Mouse (Mus musculus) MEL (cell line): Measurements from ENCODE around the gene Rnf220. TPM values are rescaled to one million over a fixed set of nuclear protein-coding genes. Genes with fewer than 3 reads are reported as not detected.

ENCODE experiments used
- DNase-seq: peaks from one replicate; pipeline ENCODE4 v3.0.0; 2011; ENCODE audit warnings: low read depth, low spot score
- H3K27ac ChIP-seq: 2 replicates; pipeline ENCODE4 v1.5.1; 2012; ENCODE audit warnings: low read depth, mild to moderate bottlenecking, control low read depth, low read length, moderate library complexity; ENCODE audit not compliant: control insufficient read depth
- H3K27me3 ChIP-seq, 2 experiments: fragments of 150-350 bp in 1 of 2; sonication (generic) in 1 of 2; 2 replicates each; pipeline ENCODE4 v1.6.1; 2012; ENCODE audit warnings: low read length in 2 of 2, mild to moderate bottlenecking in 2 of 2, improper control_type of control experiment in 1 of 2, moderate library complexity in 1 of 2; ENCODE audit not compliant: insufficient read depth in 2 of 2, control insufficient read depth in 1 of 2
- H3K36me3 ChIP-seq, 2 experiments: 2 replicates each; pipeline ENCODE4 v1.6.1; 2012 to 2014; ENCODE audit warnings: low read length in 2 of 2, improper control_type of control experiment in 1 of 2, inconsistent platforms in 1 of 2, mild to moderate bottlenecking in 1 of 2; ENCODE audit not compliant: insufficient read depth in 2 of 2, control insufficient read depth in 1 of 2
- H3K4me1 ChIP-seq, 2 experiments: fragments of 150-350 bp in 1 of 2; sonication (generic) in 1 of 2; 2 replicates each; pipeline ENCODE4 v1.6.1; 2012; ENCODE audit warnings: low read length in 2 of 2, improper control_type of control experiment in 1 of 2, mild to moderate bottlenecking in 1 of 2; ENCODE audit not compliant: insufficient read depth in 2 of 2, control insufficient read depth in 1 of 2
- H3K4me3 ChIP-seq, 2 experiments: fragments of 150-350 bp in 1 of 2; sonication (generic) in 1 of 2; 2 replicates each; pipeline ENCODE4 v1.5.1; 2012; ENCODE audit warnings: low read depth in 2 of 2, low read length in 2 of 2, mild to moderate bottlenecking in 2 of 2, moderate library complexity in 2 of 2, control low read depth in 1 of 2, improper control_type of control experiment in 1 of 2; ENCODE audit not compliant: control insufficient read depth in 1 of 2, insufficient read depth in 1 of 2
- H3K79me2 ChIP-seq: 2 replicates; pipeline ENCODE4 v1.6.1; 2012; ENCODE audit warnings: mild to moderate bottlenecking, low read length, moderate library complexity; ENCODE audit not compliant: control insufficient read depth, poor library complexity, insufficient read depth
- H3K9ac ChIP-seq: 2 replicates; pipeline ENCODE4 v1.6.1; 2012; ENCODE audit warnings: low read depth, mild to moderate bottlenecking, control low read depth, low read length, moderate library complexity; ENCODE audit not compliant: control insufficient read depth, poor library complexity, severe bottlenecking
- H3K9me3 ChIP-seq: fragments of 150-350 bp; sonication (generic); replicated peaks from 2 replicates; pipeline ENCODE4 v1.6.1; 2012; ENCODE audit warnings: mild to moderate bottlenecking, low read length, improper control_type of control experiment, moderate library complexity; ENCODE audit not compliant: insufficient read depth
- ELF1 ChIP-seq: IDR thresholded peaks from 2 replicates; pipeline ENCODE4 v1.6.1; 2014; ENCODE audit warnings: low read depth, mild to moderate bottlenecking, inconsistent platforms, low read length, improper control_type of control experiment, moderate library complexity
- HCFC1 ChIP-seq: IDR thresholded peaks from 2 replicates; pipeline ENCODE4 v1.6.1; 2012; ENCODE audit warnings: low read depth, mild to moderate bottlenecking, inconsistent platforms, low read length, improper control_type of control experiment, moderate library complexity
- MAFK ChIP-seq: IDR thresholded peaks from 2 replicates; pipeline ENCODE4 v1.6.1; 2011; ENCODE audit warnings: low read depth, mild to moderate bottlenecking, low read length, improper control_type of control experiment, borderline replicate concordance
- MAZ ChIP-seq: IDR thresholded peaks from 2 replicates; pipeline ENCODE4 v1.6.1; 2012; ENCODE audit warnings: low read depth, mild to moderate bottlenecking, inconsistent platforms, low read length, improper control_type of control experiment
- MEF2A ChIP-seq: IDR thresholded peaks from 2 replicates; pipeline ENCODE4 v1.6.1; 2014; ENCODE audit warnings: low read depth, mild to moderate bottlenecking, inconsistent platforms, low read length, improper control_type of control experiment; ENCODE audit not compliant: poor library complexity, insufficient replicate concordance, severe bottlenecking; ENCODE audit errors: extremely low read depth
- MXI1 ChIP-seq: IDR thresholded peaks from 2 replicates; pipeline ENCODE4 v1.6.1; 2011; ENCODE audit warnings: mild to moderate bottlenecking, low read depth, low read length, improper control_type of control experiment
- MYC ChIP-seq: IDR thresholded peaks from 2 replicates; pipeline ENCODE4 v1.6.1; 2011; ENCODE audit warnings: low read depth, mild to moderate bottlenecking, low read length, improper control_type of control experiment, moderate library complexity
- NRF1 ChIP-seq: IDR thresholded peaks from 2 replicates; pipeline ENCODE4 v1.6.1; 2014; ENCODE audit warnings: low read depth, mild to moderate bottlenecking, inconsistent platforms, low read length, improper control_type of control experiment, moderate library complexity; ENCODE audit not compliant: poor library complexity, insufficient read depth, severe bottlenecking
- POLR2AphosphoS5 ChIP-seq: IDR thresholded peaks from 2 replicates; pipeline ENCODE4 v1.6.1; 2012; ENCODE audit warnings: low read depth, borderline replicate concordance, mild to moderate bottlenecking, inconsistent platforms, low read length, moderate library complexity, mixed read lengths
- RCOR1 ChIP-seq: IDR thresholded peaks from 2 replicates; pipeline ENCODE4 v1.6.1; 2012; ENCODE audit warnings: low read depth, mild to moderate bottlenecking, inconsistent platforms, low read length, improper control_type of control experiment
- SMC3 ChIP-seq: IDR thresholded peaks from 2 replicates; pipeline ENCODE4 v1.6.1; 2011; ENCODE audit warnings: low read depth, low read length, improper control_type of control experiment
- TAL1 ChIP-seq: IDR thresholded peaks from 2 replicates; pipeline ENCODE4 v1.6.1; 2012; ENCODE audit warnings: mild to moderate bottlenecking, inconsistent platforms, low read length, moderate library complexity, mixed read lengths
- TBP ChIP-seq: IDR thresholded peaks from 2 replicates; pipeline ENCODE4 v1.8.0; 2011; ENCODE audit warnings: low read depth, low read length, improper control_type of control experiment
- UBTF ChIP-seq: IDR thresholded peaks from 2 replicates; pipeline ENCODE4 v1.6.1; 2012; ENCODE audit warnings: low read depth, mild to moderate bottlenecking, inconsistent platforms, low read length, improper control_type of control experiment, moderate library complexity, borderline replicate concordance; ENCODE audit not compliant: insufficient read depth
- USF1 ChIP-seq: IDR thresholded peaks from 2 replicates; pipeline ENCODE4 v1.6.1; 2014; ENCODE audit warnings: low read depth, mild to moderate bottlenecking, inconsistent platforms, low read length, improper control_type of control experiment, moderate library complexity
- USF2 ChIP-seq, 2 experiments: IDR thresholded peaks; 2 replicates each; pipeline ENCODE4 v1.6.1; 2011 to 2012; ENCODE audit warnings: improper control_type of control experiment in 2 of 2, low read length in 2 of 2, borderline replicate concordance in 1 of 2, inconsistent platforms in 1 of 2, low read depth in 1 of 2, mild to moderate bottlenecking in 1 of 2; ENCODE audit not compliant: insufficient read depth in 1 of 2
- ZKSCAN1 ChIP-seq: IDR thresholded peaks from 2 replicates; pipeline ENCODE4 v1.6.1; 2012; ENCODE audit warnings: low read depth, mild to moderate bottlenecking, inconsistent platforms, low read length, improper control_type of control experiment, moderate library complexity
- ZNF384 ChIP-seq: IDR thresholded peaks from 2 replicates; pipeline ENCODE4 v1.6.1; 2012; ENCODE audit warnings: low read depth, mild to moderate bottlenecking, inconsistent platforms, low read length, improper control_type of control experiment
- polyA plus RNA-seq, 2 experiments: library from polyadenylated mRNA; stranded (reverse) in 1 of 2; unstranded in 1 of 2; fragments of >175 nt in 1 of 2; fragments of >200 nt in 1 of 2; gene quantifications; 2 replicates each; pipeline versions ENCODE4 v1.2.1 to v1.2.4; 2012; ENCODE audit warnings: low replicate concordance in 2 of 2, low read depth in 1 of 2; ENCODE audit not compliant: insufficient read length in 2 of 2, insufficient read depth in 1 of 2, missing spikeins in 1 of 2
- total RNA-seq: library from RNA; depleted of rRNA; stranded (reverse); fragments of 300-350 nt; gene quantifications from 2 replicates; pipeline ENCODE4 v1.2.3, GENCODE M21; 2012

The Rnf220 gene
- total and polyA plus RNA-seq, 3 experiments, result 121 to 201 TPM; not detected in 1

DNA sequence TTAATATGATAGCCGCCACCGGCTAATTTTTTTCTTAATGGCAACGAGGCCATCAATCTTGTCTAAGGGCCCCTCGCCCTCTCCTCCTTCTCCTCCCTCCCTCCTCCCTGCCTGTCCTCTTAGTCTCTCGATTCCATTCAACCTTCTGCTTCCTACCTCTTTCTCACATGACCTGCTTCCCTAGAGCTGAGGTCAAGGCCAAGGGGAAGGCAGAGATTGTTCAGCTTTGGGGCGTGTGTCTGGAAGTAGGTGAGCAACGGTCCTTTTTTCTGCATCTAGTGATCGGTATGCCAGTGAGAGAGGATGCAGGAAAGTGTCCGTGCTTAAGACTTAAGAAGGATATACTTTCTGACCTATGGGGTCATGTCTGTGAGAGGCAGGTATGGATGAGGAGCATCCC lies 199.0 kb downstream of the Rnf220 start:
- H3K27ac ChIP-seq, result no peak overlapping the region
- peaks cover under 1 to 5% of the 10 kb centered on the region in 2 experiments; a peak in 3 of 4 replicates for H3K27me3 ChIP-seq
- no peak overlapping the region for H3K4me3 ChIP-seq
- no peaks in the 10 kb centered on the region for H3K36me3 ChIP-seq
- no peak overlapping the region for H3K9ac ChIP-seq
- no peaks in the 10 kb centered on the region for H3K79me2 ChIP-seq
- DNase-seq, result no peak
- H3K4me1 ChIP-seq, result no peaks in the 10 kb centered on the region
- TF ChIP-seq MYC (no peak), ELF1 (no peak), ZNF384 (no peak), HCFC1 (no peak)
- TF ChIP-seq, all 39 proteins: peak for 0
- H3K9me3 ChIP-seq, result no peaks in the 10 kb centered on the region

GRCm38 (mm10) chr4:117296849-117297593 lies 199.8 kb downstream of the Rnf220 start:
- H3K9ac ChIP-seq, result no peak overlapping the region
- H3K27ac ChIP-seq, result no peak overlapping the region
- H3K27me3 ChIP-seq, result peaks cover 0 to 5% of the 10 kb centered on the region in 2 experiments; a peak in 3 of 4 replicates
- H3K4me3 ChIP-seq, result no peak overlapping the region
- no peaks in the 10 kb centered on the region for H3K4me1 ChIP-seq
- TF ChIP-seq UBTF (no peak), NRF1 (no peak), TBP (no peak), POLR2AphosphoS5 (no peak), SMC3 (no peak), ELF1 (no peak), USF2 (IDR thresholded peaks at IDR 0.05; ENCODE audit: borderline replicate concordance in 1 of 2, insufficient read depth in 1 of 2, low read depth in 1 of 2, low read length in 2 of 2) (no peak), MEF2A (no peak), USF1 (no peak), ZKSCAN1 (no peak), MXI1 (no peak), MAZ (no peak), MAFK (no peak), HCFC1 (no peak), RCOR1 (no peak), TAL1 (no peak)
- TF ChIP-seq, all 39 proteins: peak for 0
- H3K9me3 ChIP-seq, result no peaks in the 10 kb centered on the region
- no peak for DNase-seq
- no peaks in the 10 kb centered on the region for H3K36me3 ChIP-seq
- H3K79me2 ChIP-seq, result no peaks in the 10 kb centered on the region
